Mouse (Mus musculus): ENCODE results near the gene Sv2b. TPM values are rescaled to one million over a fixed set of nuclear protein-coding genes. Genes with fewer than 3 reads are reported as not detected.
"Not testable (repeated sequence)": the region's sequence is repeated elsewhere in the genome, so short reads cannot be mapped to it uniquely, and the experiment has no call there.

The Sv2b gene
- total and polyA plus RNA-seq, 2 experiments from 2014 or later = 21.2 to 54.1 TPM

GRCm38 (mm10) chr7:75329740-75330142 is 20.7 kb upstream of the Sv2b start:
- Histone ChIP-seq H3K4me1 (ENCODE audit: insufficient read depth) (0 out of 2 replicates have a peak, but pooled peaks cover 8% of the 10 kb centered on the region), H3K36me3 (ENCODE audit: insufficient read depth) (no peaks in the 10 kb centered on the region), H3K27ac (ENCODE audit: low read depth, low read length) (peak overlapping the region; percentile 15; the same call in 1 of the 2 replicates), H3K4me2 (ENCODE audit: low read depth) (no peak overlapping the region), H3K4me3 (ENCODE audit: low read depth, low read length) (no peak overlapping the region), H3K27me3 (ENCODE audit: insufficient read depth, low read length) (no peaks in the 10 kb centered on the region), H3K9me3 (ENCODE audit: low read length) (no peaks in the 10 kb centered on the region), H3K9ac (no peak overlapping the region)
- peak; percentile 34 for DNase-seq
- peak; percentile 40; the same call in 1 of the 2 replicates for ATAC-seq
- TF ChIP-seq CTCF (IDR thresholded peaks at IDR 0.05; ENCODE audit: low read depth) = no peak
- WGBS = 27% methylated on average over 3 of the region's 3 CpGs

GRCm38 (mm10) chr7:75328721-75329362 is 19.8 kb upstream of the Sv2b start:
- Histone ChIP-seq H3K36me3 (ENCODE audit: insufficient read depth) (no peaks in the 10 kb centered on the region), H3K4me3 (ENCODE audit: low read depth, low read length) (no peak overlapping the region), H3K9me3 (ENCODE audit: low read length) (no peaks in the 10 kb centered on the region), H3K9ac (no peak overlapping the region), H3K4me1 (ENCODE audit: insufficient read depth) (0 out of 2 replicates have a peak, but pooled peaks cover 8% of the 10 kb centered on the region), H3K27me3 (ENCODE audit: insufficient read depth, low read length) (no peaks in the 10 kb centered on the region), H3K4me2 (ENCODE audit: low read depth) (no peak overlapping the region), H3K27ac (ENCODE audit: low read depth, low read length) (peak overlapping the region; percentile 47; the same call in 1 of the 2 replicates)
- ATAC-seq (peak; percentile 80), DNase-seq (peak; percentile 70)
- no peak for TF ChIP-seq CTCF (IDR thresholded peaks at IDR 0.05; ENCODE audit: low read depth)
- WGBS = 12% methylated on average over 3 of the region's 3 CpGs

DNA sequence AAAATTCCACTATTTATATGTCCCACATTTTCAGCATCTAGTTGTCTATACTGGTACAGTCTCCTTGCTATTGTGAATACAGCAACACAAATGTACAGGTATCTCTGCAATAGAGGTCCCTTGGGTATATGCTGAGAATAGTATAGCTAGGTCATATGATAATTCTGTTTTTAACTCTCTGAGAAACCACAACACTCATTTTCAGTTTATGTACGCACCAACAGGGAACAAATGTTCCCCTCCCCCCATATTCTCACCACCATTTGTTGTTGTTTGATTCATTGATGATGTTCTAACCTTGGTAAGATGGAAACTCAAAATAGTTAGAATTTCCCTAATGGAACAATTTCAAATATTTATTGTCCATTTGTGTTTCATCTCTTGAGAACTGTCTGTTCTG is 16.2 kb upstream of the Sv2b start:
- WGBS = 86% methylated on average over 1 of the region's 1 CpGs
- ATAC-seq (no peak), DNase-seq (no peak)
- H3K27ac ChIP-seq (ENCODE audit: low read depth, low read length) = no peak overlapping the region
- TF ChIP-seq CTCF (IDR thresholded peaks at IDR 0.05; ENCODE audit: low read depth) = no peak
- H3K9me3 ChIP-seq (ENCODE audit: low read length) = no peaks in the 10 kb centered on the region
- 0 out of 2 replicates have a peak, but pooled peaks cover 8% of the 10 kb centered on the region for H3K4me1 ChIP-seq (ENCODE audit: insufficient read depth)
- no peaks in the 10 kb centered on the region for H3K36me3 ChIP-seq (ENCODE audit: insufficient read depth)
- H3K4me3 ChIP-seq (ENCODE audit: low read depth, low read length) = no peak overlapping the region
- H3K4me2 ChIP-seq (ENCODE audit: low read depth) = no peak overlapping the region
- no peak overlapping the region for H3K9ac ChIP-seq
- no peaks in the 10 kb centered on the region for H3K27me3 ChIP-seq (ENCODE audit: insufficient read depth, low read length)

DNA sequence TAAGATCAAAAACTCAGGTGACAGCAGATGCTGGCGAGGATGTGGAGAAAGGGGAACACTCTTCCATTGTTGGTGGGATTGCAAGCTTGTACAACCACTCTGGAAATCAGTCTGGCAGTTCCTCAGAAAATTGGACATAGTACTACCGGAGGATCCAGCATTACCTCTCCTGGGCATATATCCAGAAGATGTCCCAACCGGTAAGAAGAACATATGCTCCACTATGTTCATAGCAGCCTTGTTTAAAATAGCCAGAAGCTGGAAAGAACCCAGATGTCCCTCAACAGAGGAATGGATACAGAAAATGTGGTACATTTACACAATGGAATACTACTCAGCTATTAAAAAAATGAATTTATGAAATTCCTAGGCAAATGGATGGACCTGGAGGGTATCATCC is 13.7 kb upstream of the Sv2b start:
- not testable (repeated sequence) for DNase-seq; H3K4me2 ChIP-seq (ENCODE audit: low read depth); H3K36me3 ChIP-seq (ENCODE audit: insufficient read depth); H3K4me1 ChIP-seq (ENCODE audit: insufficient read depth); H3K27ac ChIP-seq (ENCODE audit: low read depth, low read length); ATAC-seq; H3K9ac ChIP-seq; H3K9me3 ChIP-seq (ENCODE audit: low read length); H3K27me3 ChIP-seq (ENCODE audit: insufficient read depth, low read length); H3K4me3 ChIP-seq (ENCODE audit: low read depth, low read length)
- WGBS = 80% methylated on average over 3 of the region's 3 CpGs

- no peak overlapping the region for H3K4me3 ChIP-seq (ENCODE audit: low read depth, low read length)
- no peak for TF ChIP-seq CTCF (IDR thresholded peaks at IDR 0.05; ENCODE audit: low read depth)
- H3K27ac ChIP-seq (ENCODE audit: low read depth, low read length) = no peak overlapping the region
- DNase-seq (no peak), ATAC-seq (no peak)
- no peaks in the 10 kb centered on the region for H3K9me3 ChIP-seq (ENCODE audit: low read length)
- no peak overlapping the region for H3K4me2 ChIP-seq (ENCODE audit: low read depth)
- no peaks in the 10 kb centered on the region for H3K4me1 ChIP-seq (ENCODE audit: insufficient read depth)
- H3K27me3 ChIP-seq (ENCODE audit: insufficient read depth, low read length) = no peaks in the 10 kb centered on the region
- no peak overlapping the region for H3K9ac ChIP-seq
- H3K36me3 ChIP-seq (ENCODE audit: insufficient read depth) = no peaks in the 10 kb centered on the region
These were observed 10.9 kb upstream of the Sv2b start for GRCm38 (mm10) chr7:75320009-75320408.

DNA sequence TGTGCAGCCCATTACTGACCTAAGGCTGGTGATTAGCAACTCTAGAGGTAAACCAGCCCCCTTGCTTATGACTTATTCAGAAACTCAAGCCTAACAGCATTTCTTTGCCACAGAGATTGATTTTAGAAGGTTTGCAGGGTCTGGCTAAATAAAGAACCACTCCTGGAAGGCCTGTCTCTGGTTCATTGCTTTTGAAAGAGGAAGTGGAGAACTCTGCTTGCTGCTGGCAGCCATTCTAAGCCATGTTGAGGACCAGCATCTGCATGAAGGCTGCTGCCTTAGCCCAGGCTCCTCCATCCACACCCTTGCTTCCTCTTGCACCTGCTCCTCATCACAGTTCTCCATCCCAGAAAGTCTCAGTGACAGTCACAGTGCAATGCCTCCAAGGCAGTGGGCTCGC is 9.3 kb upstream of the Sv2b start:
- Histone ChIP-seq H3K4me1 (ENCODE audit: insufficient read depth) (no peaks in the 10 kb centered on the region), H3K27ac (ENCODE audit: low read depth, low read length) (no peak overlapping the region), H3K36me3 (ENCODE audit: insufficient read depth) (no peaks in the 10 kb centered on the region), H3K9ac (no peak overlapping the region), H3K9me3 (ENCODE audit: low read length) (no peaks in the 10 kb centered on the region), H3K4me3 (ENCODE audit: low read depth, low read length) (no peak overlapping the region), H3K27me3 (ENCODE audit: insufficient read depth, low read length) (no peaks in the 10 kb centered on the region), H3K4me2 (ENCODE audit: low read depth) (no peak overlapping the region)
- WGBS = 81% methylated on average over 1 of the region's 1 CpGs
- TF ChIP-seq CTCF (IDR thresholded peaks at IDR 0.05; ENCODE audit: low read depth) = no peak
- ATAC-seq (no peak), DNase-seq (no peak)

DNA sequence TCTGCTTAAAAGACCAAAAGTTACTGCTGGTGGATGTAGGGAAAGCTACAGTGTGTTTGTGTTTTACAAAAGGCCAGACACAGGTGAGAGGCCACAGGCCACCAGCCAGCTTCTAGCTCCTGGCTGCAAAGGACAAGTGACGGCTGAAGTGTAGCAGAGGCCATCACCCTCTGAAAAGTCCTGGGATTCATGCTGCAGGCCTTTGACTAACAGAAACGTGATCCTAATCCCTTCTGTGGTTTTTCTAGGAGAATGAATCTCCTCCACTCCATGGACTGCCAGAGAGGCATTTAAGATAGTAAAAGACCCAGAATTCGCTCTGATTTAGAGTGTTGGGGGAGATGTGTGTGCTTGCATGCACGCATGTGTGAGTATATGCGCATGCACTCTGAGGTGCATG is 5.8 kb upstream of the Sv2b start:
- Histone ChIP-seq H3K4me2 (ENCODE audit: low read depth) (no peak overlapping the region), H3K9ac (no peak overlapping the region), H3K4me3 (ENCODE audit: low read depth, low read length) (no peak overlapping the region), H3K9me3 (ENCODE audit: low read length) (no peaks in the 10 kb centered on the region), H3K27me3 (ENCODE audit: insufficient read depth, low read length) (no peaks in the 10 kb centered on the region), H3K4me1 (ENCODE audit: insufficient read depth) (no peaks in the 10 kb centered on the region), H3K36me3 (ENCODE audit: insufficient read depth) (no peaks in the 10 kb centered on the region), H3K27ac (ENCODE audit: low read depth, low read length) (no peak overlapping the region)
- 61% methylated on average over 5 of the region's 5 CpGs for WGBS
- DNase-seq (no peak), ATAC-seq (no peak)
- no peak for TF ChIP-seq CTCF (IDR thresholded peaks at IDR 0.05; ENCODE audit: low read depth)

All from forebrain, postnatal 0 days (tissue).